Mouse (Mus musculus): ENCODE measurements around the gene Nudt3.
"Not testable (repeated sequence)": the region's sequence is repeated elsewhere in the genome, so short reads cannot be mapped to it uniquely, and the experiment has no call there.

Nudt3 gene

GRCm38 (mm10) chr17:27623360-27624326, at the start of gene Nudt3:
TSS of gene Nudt3 (minus strand) at chr17:27623495.
- peak; percentile 88 for DNase-seq (ENCODE audit: low read depth, low spot score)

- DNase-seq (ENCODE audit: low read depth, low spot score) = no peak
Measured at GRCm38 (mm10) chr17:27671720-27672119, 48.4 kb upstream of the Nudt3 start.

GRCm38 (mm10) chr17:27658767-27659166, 35.5 kb upstream of the Nudt3 start:
- no peak for DNase-seq (ENCODE audit: low read depth, low spot score)

- DNase-seq (ENCODE audit: low read depth, low spot score) = no peak
Measured at GRCm38 (mm10) chr17:27657123-27657522, 33.8 kb upstream of the Nudt3 start.

- no peak for DNase-seq (ENCODE audit: low read depth, low spot score)
Measured at GRCm38 (mm10) chr17:27656414-27656813, 33.1 kb upstream of the Nudt3 start.

DNA sequence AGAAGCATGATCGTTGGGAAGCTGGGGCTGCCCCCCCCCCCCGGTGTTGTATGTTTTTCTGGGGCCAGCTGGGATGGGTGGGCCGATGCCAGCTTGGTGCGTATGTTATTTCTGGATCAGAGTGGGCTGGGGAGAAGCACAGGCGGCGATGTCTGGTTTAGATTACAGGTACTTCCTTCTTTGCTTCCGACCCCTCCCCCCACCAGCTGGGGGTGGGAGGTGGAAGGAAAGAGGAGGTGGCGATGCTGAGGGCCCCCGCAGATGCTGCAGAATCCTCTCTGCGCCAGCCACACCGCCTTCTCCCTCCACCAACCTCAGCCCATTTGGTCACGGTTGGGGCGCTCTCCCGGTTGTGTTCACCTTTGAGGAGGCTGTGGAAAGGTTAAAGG, 32.7 kb upstream of the Nudt3 start:
- DNase-seq (ENCODE audit: low read depth, low spot score) = no peak

DNA sequence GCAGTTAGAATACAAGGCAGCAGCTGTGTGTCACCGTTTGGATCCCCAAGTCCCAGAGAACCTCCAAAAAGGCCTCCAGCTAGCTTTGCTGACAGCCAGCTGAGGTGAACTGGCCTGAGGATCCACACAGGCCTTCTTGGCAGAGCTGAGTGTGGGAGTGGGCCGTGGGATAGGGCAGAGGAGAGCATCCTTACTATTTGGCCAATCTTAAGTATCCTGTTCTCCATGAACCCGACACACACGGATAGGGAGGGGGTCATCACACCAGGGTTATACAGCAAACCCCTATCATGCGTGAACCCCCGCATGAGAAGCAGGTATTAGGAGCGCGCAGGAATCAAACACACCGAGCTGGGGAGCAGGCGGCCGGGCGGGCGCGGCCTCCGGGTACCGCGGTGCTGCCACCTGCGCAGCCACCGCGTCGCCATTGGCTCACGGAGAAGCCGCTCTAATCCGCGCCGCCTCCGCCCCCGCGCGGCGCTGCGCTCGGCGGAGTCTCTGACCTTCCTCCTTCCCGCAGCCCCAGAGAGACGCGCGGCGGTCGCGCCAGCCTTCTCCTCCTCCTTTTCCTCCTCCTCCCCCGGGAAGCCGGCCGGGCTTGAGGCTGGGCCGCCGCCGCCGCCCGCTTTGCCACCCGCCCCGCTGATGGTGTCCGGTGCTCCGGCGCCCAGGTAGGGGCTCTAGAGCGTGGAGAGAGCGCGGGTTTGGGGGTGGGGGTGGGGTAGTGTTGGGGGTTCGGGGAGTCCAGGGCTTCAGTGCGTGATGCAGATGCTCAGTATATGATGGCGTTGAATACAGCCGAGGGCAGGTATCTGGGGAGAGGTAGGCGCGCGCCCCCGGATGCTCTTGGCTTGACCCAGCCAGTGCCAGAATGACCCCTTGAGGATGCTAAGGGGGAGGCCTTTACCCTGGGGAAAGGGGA, 32.1 kb upstream of the Nudt3 start, which contains the start of gene Pacsin1:
Gene Pacsin1 (plus strand): TSS at position 421 of the 922 bp plus-strand sequence.
- DNase-seq (ENCODE audit: low read depth, low spot score) = no peak

DNA sequence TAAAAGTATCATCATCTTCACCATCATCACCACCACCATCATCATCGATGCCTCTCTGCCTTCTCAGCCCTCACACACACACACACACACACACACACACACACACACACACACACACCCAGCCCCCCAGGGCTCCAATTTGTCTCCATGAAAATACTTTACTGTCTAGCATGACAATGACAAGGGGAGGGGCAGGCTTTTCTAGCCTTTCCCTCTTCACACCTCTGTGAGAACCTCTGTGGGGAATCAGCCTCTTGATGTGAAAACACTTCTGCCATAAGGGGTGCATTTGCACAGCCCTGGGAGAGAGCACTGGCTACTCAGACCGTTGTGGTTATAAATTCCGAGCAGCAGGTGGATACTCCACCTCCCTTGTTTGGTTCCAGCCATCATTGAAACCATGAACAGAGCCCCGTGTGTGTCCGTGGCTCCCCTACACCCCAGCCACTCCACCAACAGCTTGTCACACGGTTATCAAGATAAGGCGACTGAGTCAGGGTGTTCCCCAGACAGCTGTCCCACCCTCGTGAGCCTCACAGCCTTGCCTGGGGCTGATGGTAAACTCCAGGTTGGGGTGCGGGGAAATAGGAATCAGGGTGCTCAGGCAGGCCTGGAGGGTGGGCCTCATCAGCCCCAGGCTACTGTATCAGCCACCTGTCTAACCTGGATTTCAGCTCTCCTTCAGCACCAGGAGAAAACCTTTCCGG, 30.1 kb upstream of the Nudt3 start:
- DNase-seq (ENCODE audit: low read depth, low spot score) = no peak

DNA sequence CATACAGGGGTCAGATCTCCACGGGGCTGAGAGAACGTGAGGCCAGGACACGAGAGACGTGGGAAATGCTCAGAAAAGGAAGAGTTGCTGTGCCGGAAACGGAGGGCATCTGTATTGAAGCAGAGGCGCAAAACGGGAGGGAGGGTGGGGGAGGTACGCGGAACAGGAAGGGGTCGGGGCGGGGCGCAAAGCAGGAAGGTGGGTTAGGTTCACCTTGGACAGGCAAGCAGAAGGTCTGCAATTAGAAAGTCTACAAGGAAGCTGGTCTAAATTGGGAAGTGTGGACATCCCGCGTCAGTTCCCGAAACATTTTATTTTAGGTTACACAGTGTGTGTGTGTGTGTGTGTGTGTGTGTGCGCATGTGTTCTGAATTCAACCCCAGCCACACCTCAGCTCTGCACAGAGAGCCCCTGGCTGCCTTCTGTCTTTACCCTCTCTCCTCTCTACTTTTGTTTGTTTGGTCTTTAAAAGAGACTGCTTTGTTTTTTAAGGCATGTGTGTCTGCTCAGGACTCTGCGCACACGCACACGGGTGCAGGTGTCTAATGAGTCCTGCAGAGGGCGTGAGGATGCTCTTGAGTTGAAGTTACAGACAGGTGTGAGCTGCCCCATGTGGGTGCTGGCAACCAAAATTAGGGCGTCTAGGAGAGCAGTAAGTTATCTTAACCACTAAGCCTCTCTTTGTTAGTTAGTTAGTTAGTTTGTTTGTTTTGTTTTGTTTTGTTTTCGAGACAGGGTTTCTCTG, 28.9 kb upstream of the Nudt3 start:
- DNase-seq (ENCODE audit: low read depth, low spot score) = no peak

- DNase-seq (ENCODE audit: low read depth, low spot score) = no peak
Measured at GRCm38 (mm10) chr17:27650586-27650985, 27.3 kb upstream of the Nudt3 start.

GRCm38 (mm10) chr17:27650160-27650559, 26.9 kb upstream of the Nudt3 start:
- DNase-seq (ENCODE audit: low read depth, low spot score) = peak; percentile 62

GRCm38 (mm10) chr17:27645807-27646206, 22.5 kb upstream of the Nudt3 start:
- DNase-seq (ENCODE audit: low read depth, low spot score) = no peak

GRCm38 (mm10) chr17:27644572-27644971, 21.3 kb upstream of the Nudt3 start:
- DNase-seq (ENCODE audit: low read depth, low spot score) = no peak

- DNase-seq (ENCODE audit: low read depth, low spot score) = no peak
Measured at GRCm38 (mm10) chr17:27643756-27644155, 20.5 kb upstream of the Nudt3 start.

- no peak for DNase-seq (ENCODE audit: low read depth, low spot score)
Measured at GRCm38 (mm10) chr17:27643101-27643500, 19.8 kb upstream of the Nudt3 start.

DNA sequence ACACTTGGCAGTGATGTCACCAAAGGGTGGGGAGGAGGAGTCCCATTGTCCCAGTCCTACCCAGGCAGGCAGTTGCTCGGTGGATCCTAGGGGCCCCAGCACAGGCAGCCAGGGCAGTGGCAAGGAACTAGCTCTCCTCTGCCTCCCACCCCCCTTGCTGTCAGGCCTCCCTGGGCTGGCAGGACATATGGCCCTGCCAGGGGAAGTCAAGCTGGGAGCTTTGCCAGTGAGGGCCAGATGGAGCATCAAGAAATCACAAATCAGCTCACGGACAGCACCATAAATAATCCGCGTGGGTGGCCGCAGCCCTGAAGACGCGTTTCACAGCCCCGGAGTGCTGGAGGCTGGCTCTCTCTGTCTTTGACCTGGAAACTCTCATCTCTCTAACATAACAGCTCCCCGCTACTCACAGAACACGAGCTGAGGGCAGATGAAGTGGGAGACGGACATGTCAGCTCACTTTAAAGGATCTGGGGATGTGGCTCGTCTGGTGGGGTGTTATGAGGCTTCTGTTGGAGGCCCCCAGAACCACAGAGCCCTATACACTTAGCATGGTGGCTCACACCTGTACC, 19.3 kb upstream of the Nudt3 start:
- DNase-seq (ENCODE audit: low read depth, low spot score) = peak; percentile 55

GRCm38 (mm10) chr17:27639851-27640250, 16.6 kb upstream of the Nudt3 start:
- DNase-seq (ENCODE audit: low read depth, low spot score) = not testable (repeated sequence)

- DNase-seq (ENCODE audit: low read depth, low spot score) = no peak
Measured at GRCm38 (mm10) chr17:27638921-27639332, 15.6 kb upstream of the Nudt3 start.

- no peak for DNase-seq (ENCODE audit: low read depth, low spot score)
Measured at GRCm38 (mm10) chr17:27637333-27637732, 14.0 kb upstream of the Nudt3 start.
